Mouse (Mus musculus): ENCODE results near the gene Dtx2. TPM values are rescaled to one million over a fixed set of nuclear protein-coding genes. Genes with fewer than 3 reads are reported as not detected.

Dtx2 gene
- total RNA-seq (2021): 1 to 10 TPM; 8.6 to 9.1 TPM
- long read RNA-seq, experiment 1, partial matches to known transcripts: 1 of 5 reads
- long read RNA-seq, experiment 1, other reads (novel, unspliced or antisense): 1 of 5 reads
- long read RNA-seq, experiment 2, partial matches to known transcripts: 1 of 7 reads
- long read RNA-seq, experiment 2, other reads (novel, unspliced or antisense): 1 of 7 reads

DNA sequence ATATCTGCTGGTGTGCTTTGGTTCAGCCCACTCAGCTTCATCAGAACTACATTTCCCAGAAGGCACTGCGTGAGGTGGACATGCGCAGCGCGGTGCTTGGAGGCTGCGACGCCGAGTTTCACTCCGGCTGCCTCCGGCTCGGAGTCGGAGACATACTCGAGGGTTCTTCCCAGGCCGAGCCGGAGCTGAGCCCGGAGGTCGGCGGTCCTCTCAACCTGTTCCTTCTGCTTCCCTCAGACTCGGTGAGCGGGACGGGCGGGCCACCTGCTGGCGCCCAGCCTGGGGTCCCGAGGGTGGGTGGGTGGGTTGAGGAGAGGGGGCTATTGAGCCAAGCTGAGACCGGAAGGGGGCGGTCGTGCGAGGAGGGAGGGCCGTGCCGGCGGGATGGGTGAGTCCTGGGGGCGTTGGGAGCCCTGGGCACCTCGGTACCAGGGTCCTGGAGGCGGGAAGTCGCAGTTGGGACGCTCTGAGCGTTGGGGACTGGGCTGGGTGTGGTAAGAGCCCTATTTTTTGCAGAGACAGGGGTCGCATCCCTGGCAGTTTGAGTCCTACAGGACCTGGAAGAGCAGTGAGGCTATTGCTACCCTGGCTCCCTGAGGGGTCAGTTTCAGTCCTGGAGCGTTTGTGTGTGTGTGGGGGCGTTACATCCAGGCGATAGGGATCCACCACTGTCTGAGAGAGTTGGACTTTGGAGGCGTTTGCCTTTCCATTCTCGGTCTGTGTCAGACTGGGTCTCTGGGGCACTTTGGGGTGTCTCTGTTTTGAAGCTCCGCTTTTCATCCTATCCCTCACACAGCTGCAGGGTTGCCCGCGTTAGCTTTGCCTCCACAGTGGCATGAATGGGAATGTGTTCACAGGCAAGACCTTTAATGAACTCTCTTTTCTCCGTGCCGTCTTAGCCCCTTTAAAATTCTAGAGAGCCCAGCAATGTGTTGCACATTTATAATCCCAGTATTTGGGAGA is at the start of gene Dtx2:
TSS of gene Dtx2 (plus strand) at position 76 of the 963 bp plus-strand sequence.
- intact Hi-C loops (cut with DNase I): no loop called here
- peak; percentile 92 to 95 for DNase-seq (ENCODE audit: low spot score in 2 of 2)

- intact Hi-C loops (cut with DNase I): no loop called here
- no peak for DNase-seq (ENCODE audit: low spot score in 2 of 2)
These were observed 48.6 kb upstream of the Dtx2 start for GRCm38 (mm10) chr5:135945916-135946408.

DNA sequence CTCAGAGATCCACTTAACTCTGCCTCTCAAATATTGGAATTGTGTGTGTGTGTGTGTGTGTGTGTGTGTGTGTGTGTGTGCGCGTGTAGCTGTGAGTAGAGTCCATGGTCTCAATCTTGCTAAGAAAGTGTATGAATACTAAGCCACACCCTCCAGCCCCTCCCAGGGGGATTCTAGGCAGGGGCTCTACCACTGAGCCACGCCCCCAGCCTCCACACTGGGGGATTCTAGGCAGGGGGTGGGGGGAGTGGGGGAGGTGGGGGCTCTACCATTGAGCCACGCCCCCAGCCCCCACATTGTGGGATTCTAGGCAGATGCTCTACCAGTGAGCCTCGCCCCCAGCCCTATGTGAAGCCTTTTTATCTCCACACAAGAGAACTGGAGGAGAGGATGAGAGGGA is 48.0 kb upstream of the Dtx2 start:
- intact Hi-C loops (cut with DNase I): no loop called here
- no peak for DNase-seq (ENCODE audit: low spot score in 2 of 2)

- intact Hi-C loops (cut with DNase I): no loop called here
- no peak for DNase-seq (ENCODE audit: low spot score in 2 of 2)
These were observed 43.7 kb upstream of the Dtx2 start for GRCm38 (mm10) chr5:135950710-135951412.

DNA sequence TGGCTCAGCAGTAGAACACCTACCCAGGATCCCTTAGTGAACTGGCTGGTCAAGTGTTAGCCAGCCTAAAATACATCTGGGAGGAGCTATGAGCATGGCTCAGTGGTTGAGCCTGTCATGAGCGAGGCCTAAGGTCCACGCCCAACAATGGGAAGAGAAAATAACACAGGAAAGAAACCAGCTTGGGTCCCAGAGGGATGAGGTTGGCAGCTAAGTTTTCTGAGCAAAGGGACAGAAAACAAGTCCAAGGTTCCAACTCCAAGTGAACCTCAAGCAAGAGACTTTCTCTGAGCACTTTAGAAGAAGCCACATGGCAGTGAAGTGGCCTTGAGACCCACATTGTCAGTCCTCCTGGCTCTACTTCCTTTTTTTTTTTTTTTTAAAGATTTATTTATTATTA is 42.9 kb upstream of the Dtx2 start:
- DNase-seq (ENCODE audit: low spot score in 2 of 2): no peak
- intact Hi-C loops (cut with DNase I): no loop called here

DNA sequence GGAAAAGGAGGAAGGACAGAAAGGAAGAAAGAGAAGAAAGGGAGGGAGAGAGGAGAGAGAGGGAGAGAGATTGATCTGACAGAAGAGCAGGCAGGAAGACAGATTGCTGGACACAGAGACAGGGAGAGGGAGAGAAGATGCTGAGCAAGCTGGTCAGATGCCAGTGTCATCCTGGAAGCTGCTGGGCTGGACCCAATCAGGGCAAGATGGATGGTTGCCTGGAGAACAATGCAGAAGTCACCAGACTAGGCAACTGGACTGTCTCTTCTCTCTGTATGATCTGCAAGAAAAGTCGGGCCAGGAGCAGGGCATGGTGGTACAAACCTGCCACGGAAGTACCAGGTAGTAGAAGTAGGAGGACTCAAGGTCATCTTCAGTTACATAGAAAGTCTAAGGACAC is 41.8 kb upstream of the Dtx2 start:
- intact Hi-C loops (cut with DNase I): no loop called here
- no peak for DNase-seq (ENCODE audit: low spot score in 2 of 2)

DNA sequence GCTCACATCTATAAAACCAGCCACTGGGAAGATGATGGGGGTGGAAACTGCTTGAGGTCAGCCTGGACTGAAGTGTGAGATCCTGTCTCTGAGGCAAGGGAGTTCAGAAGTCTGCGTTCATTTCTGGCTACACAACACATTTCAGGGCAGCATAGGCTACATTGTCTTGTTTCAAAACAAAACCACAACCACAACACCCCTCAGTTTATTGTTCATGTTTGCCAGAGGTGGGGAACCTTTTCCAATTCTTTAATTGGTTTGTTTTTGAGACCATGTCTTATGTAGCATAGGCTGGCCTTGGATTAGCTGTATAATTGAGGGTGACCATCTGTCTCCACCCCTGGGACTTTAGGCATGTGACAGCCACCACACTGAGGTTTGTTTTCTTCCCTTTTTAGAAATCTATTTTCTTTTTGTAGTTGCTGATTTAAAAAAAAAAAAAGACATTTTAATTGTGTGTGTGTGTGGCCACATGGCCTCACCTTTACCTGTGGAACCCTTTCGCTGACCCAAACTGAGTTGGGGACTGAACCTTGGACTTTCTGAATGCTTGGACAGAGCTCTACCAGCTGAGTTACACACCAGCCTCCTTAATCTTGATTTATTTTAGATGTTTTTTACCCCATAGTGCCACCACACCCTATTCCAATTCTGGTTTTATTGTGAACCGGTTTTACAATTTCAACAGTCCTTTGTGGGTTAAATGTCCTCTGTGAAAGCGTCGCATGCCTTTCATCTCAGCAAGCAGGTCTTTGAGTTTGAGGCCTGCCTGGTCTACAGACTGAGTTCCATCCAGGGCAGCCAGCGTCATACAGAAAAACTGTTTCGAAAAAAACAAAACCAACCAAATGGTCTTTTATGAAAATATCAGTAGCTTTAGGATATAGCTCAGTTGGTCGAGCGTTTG is 38.0 kb upstream of the Dtx2 start:
- intact Hi-C loops (cut with DNase I): loop anchor here (2.0 kb wide), 1 partner anchor 22 kb away; the partner anchor contains the start of gene Ywhag
- DNase-seq (ENCODE audit: low spot score in 2 of 2): no peak

GRCm38 (mm10) chr5:135957207-135957974 is 37.2 kb upstream of the Dtx2 start:
- peak; percentile 93 to 97 for DNase-seq (ENCODE audit: low spot score in 2 of 2)
- intact Hi-C loops (cut with DNase I): loop anchor here (2.0 kb wide), 1 partner anchor 23 kb away; the partner anchor contains the start of gene Ywhag

GRCm38 (mm10) chr5:135958367-135958766 is 36.2 kb upstream of the Dtx2 start:
- intact Hi-C loops (cut with DNase I): no loop called here
- DNase-seq (ENCODE audit: low spot score in 2 of 2): no peak

DNA sequence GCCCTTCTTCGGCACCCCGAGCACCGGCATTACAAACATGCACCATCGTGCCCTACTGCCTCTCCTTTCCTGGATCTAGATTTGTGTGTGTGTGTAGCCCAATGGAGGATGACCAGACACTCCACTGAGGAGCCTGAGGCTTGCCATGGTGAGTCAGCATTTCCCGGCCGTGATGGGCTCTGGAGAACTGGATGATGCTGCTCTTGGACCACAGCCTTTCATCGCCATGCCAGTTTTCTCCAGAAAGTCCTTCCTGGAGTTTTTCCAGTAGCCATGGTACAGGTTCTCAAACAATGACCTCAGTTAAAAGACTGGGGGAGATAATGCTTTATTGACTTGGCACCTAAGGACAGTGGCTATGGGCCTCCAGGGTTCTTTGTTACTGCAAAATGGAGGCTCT is 34.7 kb upstream of the Dtx2 start:
- intact Hi-C loops (cut with DNase I): loop anchor here (5.0 kb wide), 1 partner anchor 58 kb away; no protein-coding TSS in a partner anchor

GRCm38 (mm10) chr5:135960909-135961635 is 33.5 kb upstream of the Dtx2 start:
- DNase-seq (ENCODE audit: low spot score in 2 of 2): no peak
- intact Hi-C loops (cut with DNase I): loop anchor here (5.0 kb wide), 1 partner anchor 59 kb away; no protein-coding TSS in a partner anchor

More for the DNA sequence above, 34.7 kb upstream of the Dtx2 start:
- no peak for DNase-seq (ENCODE audit: low spot score in 2 of 2)

DNA sequence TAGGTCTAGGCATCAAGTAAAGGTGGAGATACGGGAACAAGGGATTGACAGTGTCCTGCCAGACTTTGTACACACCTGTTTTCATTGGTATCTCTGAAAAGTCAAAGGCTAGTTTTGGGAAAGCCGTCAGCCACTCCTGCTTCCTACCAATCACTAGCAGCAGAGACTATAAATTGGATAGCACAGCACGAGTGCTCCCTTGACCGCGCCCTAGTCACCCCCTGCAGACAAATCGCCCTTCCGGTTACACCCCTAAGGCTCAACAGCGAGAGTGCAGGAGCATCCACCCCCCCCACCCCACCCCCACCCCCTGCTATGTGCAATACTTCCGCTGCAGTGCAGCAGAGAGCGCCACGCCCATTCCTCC is 32.5 kb upstream of the Dtx2 start:
- intact Hi-C loops (cut with DNase I): loop anchor here (2.0 to 5.0 kb wide), 2 partner anchors 29 to 60 kb away; no protein-coding TSS in a partner anchor
- DNase-seq (ENCODE audit: low spot score in 2 of 2): no peak

- peak; percentile 96 to 98 for DNase-seq (ENCODE audit: low spot score in 2 of 2)
- intact Hi-C loops (cut with DNase I): loop anchor here (2.0 to 5.0 kb wide), 2 partner anchors 30 to 60 kb away; no protein-coding TSS in a partner anchor
These were observed 31.9 kb upstream of the Dtx2 start for GRCm38 (mm10) chr5:135962492-135963279.

DNA sequence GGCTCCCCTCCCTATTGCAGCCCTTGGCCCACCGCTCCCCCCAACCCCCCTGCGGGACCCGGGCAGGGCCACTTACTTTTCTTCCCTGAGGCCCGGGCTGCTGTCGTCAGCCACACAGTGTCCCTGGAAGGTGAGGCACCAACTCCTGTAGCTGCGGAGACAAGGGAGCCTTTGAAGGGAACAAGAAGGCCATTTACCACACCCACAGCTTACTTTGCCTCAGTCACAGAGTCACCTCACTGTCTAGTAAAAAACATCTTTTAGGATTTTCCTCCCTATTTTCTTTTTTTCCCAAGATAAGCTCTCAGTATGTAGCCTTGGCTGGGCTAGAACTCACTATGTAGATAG is 31.3 kb upstream of the Dtx2 start:
- intact Hi-C loops (cut with DNase I): loop anchor here (2.0 to 5.0 kb wide), 2 partner anchors 30 to 61 kb away; no protein-coding TSS in a partner anchor
- no peak for DNase-seq (ENCODE audit: low spot score in 2 of 2)

GRCm38 (mm10) chr5:135965501-135965930 is 29.1 kb upstream of the Dtx2 start:
- intact Hi-C loops (cut with DNase I): no loop called here
- DNase-seq (ENCODE audit: low spot score in 2 of 2): no peak

GRCm38 (mm10) chr5:135966866-135967265 is 27.7 kb upstream of the Dtx2 start:
- intact Hi-C loops (cut with DNase I): no loop called here
- DNase-seq (ENCODE audit: low spot score in 2 of 2): no peak
